Comparison of ENCODE assay signal across 8 mouse cellular contexts in genomic region chr16:42873942-42874341, GRCm38 (mm10). TPM values are rescaled to one million over a fixed set of nuclear protein-coding genes. Genes with fewer than 3 reads are reported as not detected.
DNase-seq lines count a peak whose midpoint lies in the region; ATAC-seq and TF ChIP-seq lines count a peak whose summit lies in the region.

No protein-coding gene starts in this region.

- no peak overlapping the region for H3K9ac ChIP-seq in forebrain, embryonic 11.5 days (ENCODE audit: low read length)
- H3K9ac ChIP-seq in forebrain, embryonic 13.5 days: no peak overlapping the region
- no peak overlapping the region for H3K9ac ChIP-seq in kidney, embryonic 15.5 days
- H3K9ac ChIP-seq in limb, embryonic 14.5 days (ENCODE audit: low read depth, low read length, severe bottlenecking): no peak overlapping the region

- H3K27ac ChIP-seq in forebrain, embryonic 11.5 days (ENCODE audit: low read depth, low read length): peak overlapping the region; percentile 66; the same call in 1 of the 2 replicates
- no peak overlapping the region for H3K27ac ChIP-seq in forebrain, embryonic 13.5 days
- peak overlapping the region; percentile 100 for H3K27ac ChIP-seq in kidney, embryonic 15.5 days
- peak overlapping the region; percentile 33; the same call in 1 of the 2 replicates for H3K27ac ChIP-seq in limb, embryonic 14.5 days (replicated peaks; ENCODE audit: low read depth, low read length)

- no peaks in the 10 kb centered on the region for H3K36me3 ChIP-seq in forebrain, embryonic 11.5 days (ENCODE audit: control insufficient read depth, insufficient read depth, low read length)
- no peaks in the 10 kb centered on the region for H3K36me3 ChIP-seq in forebrain, embryonic 13.5 days (ENCODE audit: poor library complexity, severe bottlenecking)
- H3K36me3 ChIP-seq in kidney, embryonic 15.5 days: no peaks in the 10 kb centered on the region
- no peaks in the 10 kb centered on the region for H3K36me3 ChIP-seq in limb, embryonic 14.5 days (ENCODE audit: control insufficient read depth, insufficient read depth, low read length)

- WGBS in forebrain, embryonic 11.5 days: 55% methylated on average over 3 of the region's 3 CpGs
- 57% methylated on average over 3 of the region's 3 CpGs for WGBS in forebrain, embryonic 13.5 days
- WGBS in kidney, embryonic 15.5 days: 51% methylated on average over 3 of the region's 3 CpGs
- WGBS in limb, embryonic 14.5 days: 42% methylated on average over 3 of the region's 3 CpGs

- H3K4me1 ChIP-seq in forebrain, embryonic 11.5 days (replicated peaks; ENCODE audit: control insufficient read depth, insufficient read depth, low read length): 0 out of 2 replicates have a peak, but pooled peaks cover 2% of the 10 kb centered on the region
- peaks cover 3% of the 10 kb centered on the region; the same call in 1 of the 2 replicates for H3K4me1 ChIP-seq in forebrain, embryonic 13.5 days
- peaks cover 13% of the 10 kb centered on the region; the same call in 1 of the 2 replicates for H3K4me1 ChIP-seq in kidney, embryonic 15.5 days
- 0 out of 2 replicates have a peak, but pooled peaks cover 2% of the 10 kb centered on the region for H3K4me1 ChIP-seq in limb, embryonic 14.5 days (ENCODE audit: control insufficient read depth, insufficient read depth, low read length)

- H3K9me3 ChIP-seq in forebrain, embryonic 11.5 days (ENCODE audit: control insufficient read depth, low read length): no peaks in the 10 kb centered on the region
- H3K9me3 ChIP-seq in forebrain, embryonic 13.5 days (replicated peaks): no peaks in the 10 kb centered on the region
- no peaks in the 10 kb centered on the region for H3K9me3 ChIP-seq in kidney, embryonic 15.5 days (replicated peaks)
- no peaks in the 10 kb centered on the region for H3K9me3 ChIP-seq in limb, embryonic 14.5 days (ENCODE audit: control insufficient read depth, low read length)

- no peak for DNase-seq in forebrain, embryonic 11.5 days (ENCODE audit: low spot score)
- DNase-seq in kidney, postnatal 36 days: no peak
- peak; percentile 51 for DNase-seq in A20 (ENCODE audit: low read depth, low spot score)
- no peak for DNase-seq in limb, embryonic 14.5 days (ENCODE audit: low spot score)
- DNase-seq in frontal cortex, postnatal 14 days (ENCODE audit: low spot score in 2 of 2): no peak
- DNase-seq in adrenal gland, postnatal 36 days: no peak

- H3K27me3 ChIP-seq in forebrain, embryonic 11.5 days (ENCODE audit: control insufficient read depth, insufficient read depth, low read length): no peaks in the 10 kb centered on the region
- no peaks in the 10 kb centered on the region for H3K27me3 ChIP-seq in forebrain, embryonic 13.5 days
- no peaks in the 10 kb centered on the region for H3K27me3 ChIP-seq in kidney, embryonic 15.5 days
- H3K27me3 ChIP-seq in limb, embryonic 14.5 days (ENCODE audit: control insufficient read depth, insufficient read depth, low read length): no peaks in the 10 kb centered on the region

- ATAC-seq in forebrain, embryonic 11.5 days (replicated peaks; ENCODE audit: low FRiP score): no peak
- no peak for ATAC-seq in forebrain, embryonic 13.5 days
- no peak for ATAC-seq in kidney, embryonic 15.5 days (replicated peaks; ENCODE audit: low FRiP score)
- ATAC-seq in limb, embryonic 14.5 days (ENCODE audit: low FRiP score, low read depth): no peak

- no peak overlapping the region for H3K4me2 ChIP-seq in forebrain, embryonic 11.5 days (ENCODE audit: low read depth, low read length, severe bottlenecking)
- no peak overlapping the region for H3K4me2 ChIP-seq in forebrain, embryonic 13.5 days
- peak overlapping the region; percentile 54; the same call in 1 of the 2 replicates for H3K4me2 ChIP-seq in kidney, embryonic 15.5 days
- no peak overlapping the region for H3K4me2 ChIP-seq in limb, embryonic 14.5 days (replicated peaks; ENCODE audit: low read depth, low read length, severe bottlenecking)

- no peak overlapping the region for H3K4me3 ChIP-seq in forebrain, embryonic 11.5 days (ENCODE audit: low read depth, low read length)
- no peak overlapping the region for H3K4me3 ChIP-seq in forebrain, embryonic 13.5 days
- H3K4me3 ChIP-seq in kidney, embryonic 15.5 days (replicated peaks): no peak overlapping the region
- H3K4me3 ChIP-seq in limb, embryonic 14.5 days (replicated peaks; ENCODE audit: low read length): no peak overlapping the region

- no peak for TF ChIP-seq POLR2A in limb, embryonic 14.5 days (IDR thresholded peaks at IDR 0.05; ENCODE audit: borderline replicate concordance, extremely low read depth, insufficient read depth, insufficient read length)

RNA-seq across cellular contexts. Expression of gene Zbtb20, which starts 1.7 kb away (rescaled TPM):
- 54.7 and 56.6 TPM in 2 replicates for polyA plus RNA-seq in forebrain, embryonic 11.5 days (2014; fragmentation: Nextera tagmentation; extraction: Ambion mirVana)
- 79.7 and 84.9 TPM in 2 replicates for polyA plus RNA-seq in forebrain, embryonic 13.5 days (2015; fragmentation: Nextera tagmentation; extraction: Ambion mirVana)
- polyA plus RNA-seq in kidney, embryonic 15.5 days (2015; fragmentation: Nextera tagmentation; extraction: Ambion mirVana): 41.2 and 42.1 TPM in 2 replicates
- polyA plus RNA-seq in limb, embryonic 14.5 days (2012; rRNA removed): 2.5 and 3.6 TPM in 2 replicates
- 17.6 and 20.2 TPM in 2 replicates for polyA plus RNA-seq in limb, embryonic 14.5 days (2014; fragmentation: Nextera tagmentation; extraction: Ambion mirVana)
- total RNA-seq in adrenal gland, postnatal 36 days (2021): 100 to 1,000 TPM; 139 to 141 TPM
